Mouse (Mus musculus) liver, postnatal 0 days (tissue): ENCODE measurements around the gene Spg20. TPM values are rescaled to one million over a fixed set of nuclear protein-coding genes. Genes with fewer than 3 reads are reported as not detected.
A peak's percentile ranks its signal among the peaks of the same experiment; 100 is the strongest.

ENCODE experiments used
- ATAC-seq: fragments of 200-750 bp; cut with Nextera tagmentation; 2 replicates; pipeline ENCODE4 v1.8.0; 2017; ENCODE audit warnings: mild to moderate bottlenecking, moderate library complexity
- DNase-seq: peaks from one replicate; pipeline ENCODE4 v3.0.0-alpha.2; 2016
- H3K27ac ChIP-seq: fragments of 300-500 bp; sonication (generic); 2 replicates; pipeline ENCODE4 v1.5.1; 2014; ENCODE audit warnings: antibody characterized with exemption, moderate library complexity, mild to moderate bottlenecking, low read depth
- H3K27me3 ChIP-seq: fragments of 300-500 bp; sonication (generic); 2 replicates; pipeline ENCODE4 v1.6.1; 2014; ENCODE audit warnings: low read length, control low read depth, mixed read lengths; ENCODE audit not compliant: insufficient read depth
- H3K36me3 ChIP-seq: fragments of 300-500 bp; sonication (generic); replicated peaks from 2 replicates; pipeline ENCODE4 v1.6.1; 2014; ENCODE audit warnings: mild to moderate bottlenecking, control low read depth, low read length, moderate library complexity, mixed read lengths; ENCODE audit not compliant: insufficient read depth
- H3K4me1 ChIP-seq: fragments of 300-500 bp; sonication (generic); 2 replicates; pipeline ENCODE4 v1.6.1; 2014; ENCODE audit warnings: antibody characterized with exemption, mild to moderate bottlenecking, control low read depth; ENCODE audit not compliant: insufficient read depth
- H3K4me2 ChIP-seq: fragments of 300-500 bp; sonication (generic); 2 replicates; pipeline ENCODE4 v1.6.1; 2014; ENCODE audit warnings: low read depth, mild to moderate bottlenecking, low read length, moderate library complexity, mixed read lengths
- H3K4me3 ChIP-seq: fragments of 300-500 bp; sonication (generic); 2 replicates; pipeline ENCODE4 v1.5.1; 2014; ENCODE audit warnings: low read depth, low read length
- H3K9ac ChIP-seq: fragments of 300-500 bp; sonication (generic); replicated peaks from 2 replicates; pipeline ENCODE4 v1.6.1; 2014; ENCODE audit warnings: mild to moderate bottlenecking, moderate library complexity
- H3K9me3 ChIP-seq: fragments of 300-500 bp; sonication (generic); 2 replicates; pipeline ENCODE4 v1.6.1; 2016; ENCODE audit warnings: mild to moderate bottlenecking, control low read depth, low read length, mixed read lengths
- CTCF ChIP-seq: sonication (generic); IDR thresholded peaks from 2 replicates; pipeline ENCODE4 v1.5.1; 2016; ENCODE audit warnings: antibody characterized with exemption, low read depth
- EP300 ChIP-seq: IDR thresholded peaks from 2 replicates; pipeline ENCODE4 v1.6.1; 2016; ENCODE audit warnings: antibody characterized with exemption, low read depth, mild to moderate bottlenecking
- WGBS: fragments of 180-500 bp; shearing (Covaris S2); extraction: QIAGEN DNeasy Blood & Tissue Kit; methylation state at CpG from one replicate; pipeline ENCODE4 v1.1.7; 2014; ENCODE audit not compliant: insufficient replicate concordance; 5-methylcytosine and 5-hydroxymethylcytosine counted together
- polyA plus RNA-seq: library from polyadenylated mRNA; unstranded; fragments of >200 nt; fragmentation: Nextera tagmentation; extraction: Ambion mirVana; gene quantifications from 2 replicates; pipeline ENCODE4 v1.2.1, GENCODE M21; 2015

Gene Spg20
- polyA plus RNA-seq, 1 experiment from 2014 or later, result 10.6 TPM

GRCm38 (mm10) chr3:55105372-55106023 is 6.4 kb upstream of the Spg20 start:
- Histone ChIP-seq H3K4me2 (no peak overlapping the region), H3K9me3 (no peaks in the 10 kb centered on the region), H3K36me3 (no peaks in the 10 kb centered on the region), H3K4me1 (no peaks in the 10 kb centered on the region), H3K27ac (no peak overlapping the region), H3K4me3 (no peak overlapping the region), H3K27me3 (no peaks in the 10 kb centered on the region), H3K9ac (no peak overlapping the region)
- TF ChIP-seq EP300, result no peak
- no peak for TF ChIP-seq CTCF
- 80% methylated on average over 14 of the region's 14 CpGs for WGBS
- ATAC-seq (no peak), DNase-seq (no peak)

DNA sequence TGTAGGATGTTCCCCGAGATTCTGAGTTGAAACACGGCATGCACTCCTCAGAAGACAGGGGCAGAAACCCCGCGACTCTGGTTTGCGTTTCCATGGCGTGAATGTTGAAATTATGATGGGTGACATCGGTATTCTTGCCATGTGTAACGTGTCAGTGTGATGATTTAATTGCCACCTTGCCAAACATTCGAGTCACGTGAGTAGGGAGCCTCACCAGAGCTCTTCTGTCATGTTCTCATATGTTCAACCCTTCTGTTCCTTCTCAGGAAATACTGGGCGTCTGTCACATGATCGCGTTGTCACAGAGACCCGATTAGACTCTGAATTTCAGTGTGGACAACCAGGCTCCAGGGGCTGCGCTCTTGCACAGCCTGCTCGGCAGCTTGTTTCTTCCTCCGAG is 5.9 kb upstream of the Spg20 start:
- H3K4me2 ChIP-seq, result no peak overlapping the region
- 82% methylated on average over 17 of the region's 17 CpGs for WGBS
- no peak overlapping the region for H3K27ac ChIP-seq
- no peaks in the 10 kb centered on the region for H3K27me3 ChIP-seq
- H3K36me3 ChIP-seq, result no peaks in the 10 kb centered on the region
- no peak overlapping the region for H3K4me3 ChIP-seq
- no peaks in the 10 kb centered on the region for H3K4me1 ChIP-seq
- no peak overlapping the region for H3K9ac ChIP-seq
- ATAC-seq (no peak), DNase-seq (no peak)
- TF ChIP-seq EP300, result no peak
- TF ChIP-seq CTCF, result no peak
- H3K9me3 ChIP-seq, result no peaks in the 10 kb centered on the region

- Histone ChIP-seq H3K36me3 (no peaks in the 10 kb centered on the region), H3K9ac (no peak overlapping the region), H3K9me3 (no peaks in the 10 kb centered on the region), H3K4me3 (no peak overlapping the region), H3K4me1 (peaks cover 8% of the 10 kb centered on the region), H3K4me2 (no peak overlapping the region), H3K27me3 (no peaks in the 10 kb centered on the region), H3K27ac (no peak overlapping the region)
- DNase-seq (no peak), ATAC-seq (no peak)
- 71% methylated on average over 4 of the region's 4 CpGs for WGBS
- TF ChIP-seq EP300 (no peak), CTCF (no peak)
Measured at GRCm38 (mm10) chr3:55109097-55109496, 2.8 kb upstream of the Spg20 start.

GRCm38 (mm10) chr3:55112710-55113415 is 955 bp downstream of the Spg20 start:
- H3K4me1 ChIP-seq, result peaks cover 16% of the 10 kb centered on the region
- H3K4me2 ChIP-seq, result peak overlapping the region; percentile 87
- 31% methylated on average over 16 of the region's 16 CpGs for whole genome bisulfite sequencing
- peak overlapping the region; percentile 91 for H3K27ac ChIP-seq
- no peaks in the 10 kb centered on the region for H3K9me3 ChIP-seq
- DNase-seq, result no peak
- no peaks in the 10 kb centered on the region for H3K27me3 ChIP-seq
- no peak for ATAC-seq
- H3K9ac ChIP-seq, result peak overlapping the region; percentile 92
- peaks cover 10% of the 10 kb centered on the region for H3K36me3 ChIP-seq
- no peak for TF ChIP-seq CTCF
- TF ChIP-seq EP300, result no peak
- H3K4me3 ChIP-seq, result peak overlapping the region; percentile 93

GRCm38 (mm10) chr3:55114313-55115065 is 2.6 kb downstream of the Spg20 start:
- H3K4me2 ChIP-seq, result 0 out of 2 replicates have a peak overlapping the region, but pooled peaks have one; percentile 19
- H3K36me3 ChIP-seq, result peaks cover 13% of the 10 kb centered on the region
- peaks cover 20% of the 10 kb centered on the region for H3K4me1 ChIP-seq
- ATAC-seq (no peak), DNase-seq (no peak)
- H3K9ac ChIP-seq, result no peak overlapping the region
- WGBS, result 54% methylated on average over 7 of the region's 7 CpGs
- no peaks in the 10 kb centered on the region for H3K27me3 ChIP-seq
- peak overlapping the region; percentile 1; the same call in 1 of the 2 replicates for H3K27ac ChIP-seq
- no peak overlapping the region for H3K4me3 ChIP-seq
- H3K9me3 ChIP-seq, result no peaks in the 10 kb centered on the region
- TF ChIP-seq EP300 (no peak), CTCF (no peak)

- DNase-seq, result no peak
- H3K36me3 ChIP-seq, result peaks cover 13% of the 10 kb centered on the region
- H3K4me1 ChIP-seq, result peaks cover 22% of the 10 kb centered on the region
- H3K4me3 ChIP-seq, result no peak overlapping the region
- no peak overlapping the region for H3K9ac ChIP-seq
- no peaks in the 10 kb centered on the region for H3K27me3 ChIP-seq
- no peak overlapping the region for H3K27ac ChIP-seq
- H3K9me3 ChIP-seq, result no peaks in the 10 kb centered on the region
- ATAC-seq, result no peak
- 45% methylated on average over 1 of the region's 1 CpGs for WGBS
- H3K4me2 ChIP-seq, result 0 out of 2 replicates have a peak overlapping the region, but pooled peaks have one; percentile 4
- TF ChIP-seq EP300 (no peak), CTCF (no peak)
Measured at GRCm38 (mm10) chr3:55115071-55115470, 3.2 kb downstream of the Spg20 start.
